7 mouse cellular contexts compared by ENCODE assay signal in genomic region chr16:91465505-91466240, GRCm38 (mm10). TPM values are rescaled to one million over a fixed set of nuclear protein-coding genes. Genes with fewer than 3 reads are reported as not detected.
DNase-seq lines count a peak whose midpoint lies in the region; ATAC-seq and TF ChIP-seq lines count a peak whose summit lies in the region.

No protein-coding gene starts in this region.

- H3K36me3 ChIP-seq in lung, embryonic 15.5 days, result no peaks in the 10 kb centered on the region
- peaks cover 8% of the 10 kb centered on the region; the same call in 1 of the 2 replicates for H3K36me3 ChIP-seq in limb, embryonic 10.5 days

- H3K9ac ChIP-seq in lung, embryonic 15.5 days, result peak overlapping the region; percentile 69

- H3K4me2 ChIP-seq in lung, embryonic 15.5 days, result peak overlapping the region; percentile 93

- no peaks in the 10 kb centered on the region for H3K27me3 ChIP-seq in lung, embryonic 15.5 days
- no peaks in the 10 kb centered on the region for H3K27me3 ChIP-seq in limb, embryonic 10.5 days (ENCODE audit: low read depth, poor library complexity, severe bottlenecking)

- DNase-seq in lung, adult 18-20 months, result no peak
- DNase-seq in limb, embryonic 10.5 days (ENCODE audit: low spot score), result no peak
- no peak for DNase-seq in spleen, postnatal 4 days (ENCODE audit: low spot score in 2 of 2)
- no peak for DNase-seq in cerebellum, adult 18-20 months

- 42% methylated on average over 13 of the region's 13 CpGs for WGBS in lung, embryonic 15.5 days
- WGBS in limb, embryonic 10.5 days, result 57% methylated on average over 13 of the region's 13 CpGs
- 40% methylated on average over 13 of the region's 13 CpGs for WGBS in olfactory bulb, adult 2 months

- no peak for TF ChIP-seq CTCF in olfactory bulb, adult 2 months (IDR thresholded peaks at IDR 0.05; ENCODE audit: insufficient read depth, low read depth, low read length)

- no peak for ATAC-seq in lung, embryonic 15.5 days (ENCODE audit: borderline replicate concordance, extremely low read depth, low FRiP score, low TSS enrichment)
- ATAC-seq in erythroblast, adult 5-6 weeks (replicated peaks; ENCODE audit: low FRiP score, poor library complexity, severe bottlenecking), result peak; percentile 48

- no peak for TF ChIP-seq POLR2A in olfactory bulb, adult 2 months (IDR thresholded peaks at IDR 0.05; ENCODE audit: insufficient read depth, low read depth, low read length)

- H3K9me3 ChIP-seq in lung, embryonic 15.5 days, result no peaks in the 10 kb centered on the region
- no peaks in the 10 kb centered on the region for H3K9me3 ChIP-seq in limb, embryonic 10.5 days (replicated peaks)

- peak overlapping the region; percentile 31; the same call in 1 of the 2 replicates for H3K27ac ChIP-seq in lung, embryonic 15.5 days
- H3K27ac ChIP-seq in limb, embryonic 10.5 days, result peak overlapping the region; percentile 85
- no peak overlapping the region for H3K27ac ChIP-seq in olfactory bulb, adult 2 months (ENCODE audit: insufficient read depth, low read depth, low read length)

- H3K4me1 ChIP-seq in lung, embryonic 15.5 days, result peaks cover 16% of the 10 kb centered on the region
- peaks cover 32% of the 10 kb centered on the region for H3K4me1 ChIP-seq in limb, embryonic 10.5 days
- peaks cover 10% of the 10 kb centered on the region; the same call in 1 of the 2 replicates for H3K4me1 ChIP-seq in olfactory bulb, adult 2 months (ENCODE audit: control insufficient read depth, insufficient read depth, low read length)

- peak overlapping the region; percentile 65 for H3K4me3 ChIP-seq in lung, embryonic 15.5 days
- peak overlapping the region; percentile 72 for H3K4me3 ChIP-seq in limb, embryonic 10.5 days
- peak overlapping the region; percentile 63; the same call in 1 of the 2 replicates for H3K4me3 ChIP-seq in olfactory bulb, adult 2 months (ENCODE audit: insufficient read depth, low read depth, low read length)

RNA-seq across cellular contexts. Expression of gene Ifnar1, which starts 19.4 kb away (rescaled TPM):
- 61.5 and 68.0 TPM in 2 replicates for polyA plus RNA-seq in lung, embryonic 15.5 days (2015; fragmentation: Nextera tagmentation; extraction: Ambion mirVana)
- total RNA-seq in erythroblast, adult 5-6 weeks (2015; ENCODE audit: low replicate concordance), result 81.7 and 93.6 TPM in 2 replicates
- total RNA-seq in erythroblast, adult 5-6 weeks (2017; ENCODE audit: low replicate concordance), result 133 and 147 TPM in 2 replicates
- 53.8 and 61.4 TPM in 2 replicates for polyA plus RNA-seq in limb, embryonic 10.5 days (2016; fragmentation: Nextera tagmentation; extraction: Ambion mirVana)
- polyA plus RNA-seq in olfactory bulb, adult 2 months (2012; ENCODE audit: insufficient read depth, insufficient read length, low replicate concordance, missing spikeins), result not detected in 2 replicates

RNA-seq across cellular contexts. Expression of gene Il10rb, which starts 59.7 kb away (rescaled TPM):
- polyA plus RNA-seq in lung, embryonic 15.5 days (2015; fragmentation: Nextera tagmentation; extraction: Ambion mirVana), result 45.0 and 49.5 TPM in 2 replicates
- total RNA-seq in erythroblast, adult 5-6 weeks (2015; ENCODE audit: low replicate concordance), result 43.9 and 52.3 TPM in 2 replicates
- 39.4 and 48.8 TPM in 2 replicates for total RNA-seq in erythroblast, adult 5-6 weeks (2017; ENCODE audit: low replicate concordance)
- polyA plus RNA-seq in limb, embryonic 10.5 days (2016; fragmentation: Nextera tagmentation; extraction: Ambion mirVana), result 7.0 TPM in 2 replicates
- not detected in 2 replicates for polyA plus RNA-seq in olfactory bulb, adult 2 months (2012; ENCODE audit: insufficient read depth, insufficient read length, low replicate concordance, missing spikeins)
